Mouse (Mus musculus) small intestine, adult 2 months (tissue): Measurements from ENCODE around the gene Lrp2bp. TPM values are rescaled to one million over a fixed set of nuclear protein-coding genes. Genes with fewer than 3 reads are reported as not detected.

Experiments
- H3K27ac ChIP-seq: fragments of 200-500 bp; 2 replicates; pipeline ENCODE4 v1.5.1; 2012; ENCODE audit warnings: low read depth, low read length, control low read depth, inconsistent platforms; ENCODE audit not compliant: insufficient read depth
- H3K27me3 ChIP-seq: fragments of 200-500 bp; 2 replicates; pipeline ENCODE4 v1.6.1; 2012; ENCODE audit warnings: mild to moderate bottlenecking, moderate library complexity, low read length, inconsistent platforms; ENCODE audit not compliant: control insufficient read depth, insufficient read depth
- H3K36me3 ChIP-seq: fragments of 200-500 bp; 2 replicates; pipeline ENCODE4 v1.6.1; 2012; ENCODE audit warnings: mild to moderate bottlenecking, low read length, control low read depth, inconsistent platforms; ENCODE audit not compliant: control insufficient read depth, insufficient read depth
- H3K4me1 ChIP-seq: fragments of 200-500 bp; 2 replicates; pipeline ENCODE4 v1.6.1; 2012; ENCODE audit warnings: low read length, inconsistent platforms, mixed read lengths; ENCODE audit not compliant: control insufficient read depth, insufficient read depth, insufficient read length
- H3K4me3 ChIP-seq: fragments of 200-500 bp; 2 replicates; pipeline ENCODE4 v1.5.1; 2012; ENCODE audit warnings: low read depth, mild to moderate bottlenecking, control low read depth, inconsistent platforms, low read length, moderate library complexity
- CTCF ChIP-seq: fragments of 200-500 bp; IDR thresholded peaks from 2 replicates; pipeline ENCODE4 v1.5.1; 2012; ENCODE audit warnings: low read depth, mild to moderate bottlenecking, control low read depth, inconsistent platforms, low read length, moderate library complexity, mixed read lengths; ENCODE audit not compliant: insufficient replicate concordance, insufficient read length; ENCODE audit errors: extremely low read depth
- POLR2A ChIP-seq: fragments of 200-500 bp; IDR thresholded peaks from 2 replicates; pipeline ENCODE4 v1.6.1; 2012; ENCODE audit warnings: low read depth, mild to moderate bottlenecking, control low read depth, inconsistent platforms, low read length, moderate library complexity
- WGBS: fragments of 180-500 bp; shearing (Covaris S2); methylation state at CpG from one replicate; pipeline ENCODE4 v1.1.7; 2018; 5-methylcytosine and 5-hydroxymethylcytosine counted together
- polyA plus RNA-seq: library from polyadenylated mRNA; depleted of rRNA; stranded (reverse); fragments of >200 nt; gene quantifications from 2 replicates; pipeline ENCODE4 v1.2.3, GENCODE M21; 2012

Gene Lrp2bp
- polyA plus RNA-seq, 1 experiment, result not detected

GRCm38 (mm10) chr8:45986665-45987064 lies 12.4 kb upstream of the Lrp2bp start:
- Histone ChIP-seq H3K4me1 (no peaks in the 10 kb centered on the region), H3K27me3 (no peaks in the 10 kb centered on the region), H3K27ac (no peak overlapping the region), H3K4me3 (no peak overlapping the region), H3K36me3 (peaks cover 46% of the 10 kb centered on the region)
- 52% methylated on average over 3 of the region's 3 CpGs for WGBS
- TF ChIP-seq POLR2A, result no peak
- TF ChIP-seq CTCF, result no peak

- 58% methylated on average over 2 of the region's 2 CpGs for WGBS
- no peak overlapping the region for H3K4me3 ChIP-seq
- TF ChIP-seq CTCF (no peak), POLR2A (no peak)
- H3K27me3 ChIP-seq, result no peaks in the 10 kb centered on the region
- H3K27ac ChIP-seq, result no peak overlapping the region
- no peaks in the 10 kb centered on the region for H3K4me1 ChIP-seq
- peaks cover 38% of the 10 kb centered on the region for H3K36me3 ChIP-seq
These were observed 10.9 kb upstream of the Lrp2bp start for GRCm38 (mm10) chr8:45988189-45988588.

- Histone ChIP-seq H3K4me3 (no peak overlapping the region), H3K27me3 (no peaks in the 10 kb centered on the region), H3K36me3 (peaks cover 31% of the 10 kb centered on the region), H3K27ac (no peak overlapping the region), H3K4me1 (no peaks in the 10 kb centered on the region)
- 81% methylated on average over 4 of the region's 4 CpGs for WGBS
- TF ChIP-seq POLR2A (no peak), CTCF (no peak)
These were observed 8.3 kb upstream of the Lrp2bp start for GRCm38 (mm10) chr8:45990631-45991310.

- TF ChIP-seq CTCF (peak; percentile 39; the same call in 1 of the 2 replicates), POLR2A (no peak)
- no peak overlapping the region for H3K4me3 ChIP-seq
- H3K36me3 ChIP-seq, result peaks cover 31% of the 10 kb centered on the region
- H3K4me1 ChIP-seq, result peaks cover 1% of the 10 kb centered on the region; the same call in 1 of the 2 replicates
- WGBS, result 96% methylated on average over 2 of the region's 2 CpGs
- H3K27me3 ChIP-seq, result no peaks in the 10 kb centered on the region
- H3K27ac ChIP-seq, result no peak overlapping the region
These were observed 5.0 kb upstream of the Lrp2bp start for GRCm38 (mm10) chr8:45994111-45994510.

- 71% methylated on average over 3 of the region's 3 CpGs for WGBS
- H3K4me1 ChIP-seq, result peaks cover 2% of the 10 kb centered on the region; the same call in 1 of the 2 replicates
- no peak for TF ChIP-seq POLR2A
- no peak for TF ChIP-seq CTCF
- peaks cover 26% of the 10 kb centered on the region for H3K36me3 ChIP-seq
- no peak overlapping the region for H3K4me3 ChIP-seq
- no peaks in the 10 kb centered on the region for H3K27me3 ChIP-seq
- H3K27ac ChIP-seq, result no peak overlapping the region
These were observed 3.5 kb upstream of the Lrp2bp start for GRCm38 (mm10) chr8:45995576-45995975.

GRCm38 (mm10) chr8:45998228-45998627 lies 875 bp upstream of the Lrp2bp start:
- H3K4me3 ChIP-seq, result no peak overlapping the region
- H3K36me3 ChIP-seq, result peaks cover 19% of the 10 kb centered on the region
- no peak overlapping the region for H3K27ac ChIP-seq
- TF ChIP-seq POLR2A, result no peak
- TF ChIP-seq CTCF, result no peak
- no peaks in the 10 kb centered on the region for H3K27me3 ChIP-seq
- H3K4me1 ChIP-seq, result peaks cover 2% of the 10 kb centered on the region; the same call in 1 of the 2 replicates
- 81% methylated on average over 2 of the region's 2 CpGs for WGBS

GRCm38 (mm10) chr8:45999784-46000705 lies 942 bp downstream of the Lrp2bp start:
- 3% methylated on average over 55 of the region's 55 CpGs for WGBS
- TF ChIP-seq POLR2A, result peak; percentile 90
- no peak for TF ChIP-seq CTCF

More at GRCm38 (mm10) chr8:45999784-46000705, 942 bp downstream of the Lrp2bp start:
- Histone ChIP-seq H3K36me3 (peaks cover 15% of the 10 kb centered on the region), H3K27ac (peak overlapping the region; percentile 84), H3K4me3 (peak overlapping the region; percentile 76), H3K27me3 (no peaks in the 10 kb centered on the region), H3K4me1 (peaks cover 2% of the 10 kb centered on the region; the same call in 1 of the 2 replicates)
